Mouse (Mus musculus): ENCODE results near the gene 2700097O09Rik. TPM values are rescaled to one million over a fixed set of nuclear protein-coding genes. Genes with fewer than 3 reads are reported as not detected.

The 2700097O09Rik gene
- polyA plus RNA-seq, 2 experiments, result 28.3 to 31.1 TPM

- DNase-seq (ENCODE audit: low spot score) (no peak), ATAC-seq (ENCODE audit: low FRiP score, low read depth) (no peak)
- Histone ChIP-seq H3K27me3 (ENCODE audit: control insufficient read depth, insufficient read depth, low read length) (no peaks in the 10 kb centered on the region), H3K4me2 (replicated peaks; ENCODE audit: low read depth, low read length, severe bottlenecking) (no peak overlapping the region), H3K27ac (replicated peaks; ENCODE audit: low read depth, low read length) (no peak overlapping the region), H3K9me3 (ENCODE audit: control insufficient read depth, low read length) (no peaks in the 10 kb centered on the region), H3K9ac (ENCODE audit: low read depth, low read length, severe bottlenecking) (no peak overlapping the region), H3K36me3 (ENCODE audit: control insufficient read depth, insufficient read depth, low read length) (no peaks in the 10 kb centered on the region), H3K4me1 (ENCODE audit: control insufficient read depth, insufficient read depth, low read length) (no peaks in the 10 kb centered on the region), H3K4me3 (replicated peaks; ENCODE audit: low read length) (no peak overlapping the region)
- 84% methylated on average over 2 of the region's 2 CpGs for WGBS
- TF ChIP-seq POLR2A (IDR thresholded peaks at IDR 0.05; ENCODE audit: borderline replicate concordance, extremely low read depth, insufficient read depth, insufficient read length), result no peak
These were observed 56.6 kb downstream of the 2700097O09Rik start for GRCm38 (mm10) chr12:55023284-55023683.

- DNase-seq (ENCODE audit: low spot score) (no peak), ATAC-seq (ENCODE audit: low FRiP score, low read depth) (no peak)
- Histone ChIP-seq H3K9ac (ENCODE audit: low read depth, low read length, severe bottlenecking) (no peak overlapping the region), H3K36me3 (ENCODE audit: control insufficient read depth, insufficient read depth, low read length) (no peaks in the 10 kb centered on the region), H3K27me3 (ENCODE audit: control insufficient read depth, insufficient read depth, low read length) (no peaks in the 10 kb centered on the region), H3K9me3 (ENCODE audit: control insufficient read depth, low read length) (no peaks in the 10 kb centered on the region), H3K27ac (replicated peaks; ENCODE audit: low read depth, low read length) (no peak overlapping the region), H3K4me1 (ENCODE audit: control insufficient read depth, insufficient read depth, low read length) (0 out of 2 replicates have a peak, but pooled peaks cover 7% of the 10 kb centered on the region), H3K4me2 (replicated peaks; ENCODE audit: low read depth, low read length, severe bottlenecking) (no peak overlapping the region), H3K4me3 (replicated peaks; ENCODE audit: low read length) (no peak overlapping the region)
- TF ChIP-seq POLR2A (IDR thresholded peaks at IDR 0.05; ENCODE audit: borderline replicate concordance, extremely low read depth, insufficient read depth, insufficient read length), result no peak
- WGBS, result 68% methylated on average over 7 of the region's 7 CpGs
These were observed 60.5 kb downstream of the 2700097O09Rik start for GRCm38 (mm10) chr12:55019421-55019877.

GRCm38 (mm10) chr12:55017119-55017721 lies 62.7 kb downstream of the 2700097O09Rik start:
- Histone ChIP-seq H3K9me3 (ENCODE audit: control insufficient read depth, low read length) (no peaks in the 10 kb centered on the region), H3K4me2 (replicated peaks; ENCODE audit: low read depth, low read length, severe bottlenecking) (no peak overlapping the region), H3K9ac (ENCODE audit: low read depth, low read length, severe bottlenecking) (no peak overlapping the region), H3K4me3 (replicated peaks; ENCODE audit: low read length) (no peak overlapping the region), H3K4me1 (ENCODE audit: control insufficient read depth, insufficient read depth, low read length) (0 out of 2 replicates have a peak, but pooled peaks cover 7% of the 10 kb centered on the region), H3K27me3 (ENCODE audit: control insufficient read depth, insufficient read depth, low read length) (no peaks in the 10 kb centered on the region), H3K27ac (replicated peaks; ENCODE audit: low read depth, low read length) (no peak overlapping the region), H3K36me3 (ENCODE audit: control insufficient read depth, insufficient read depth, low read length) (no peaks in the 10 kb centered on the region)
- no peak for ATAC-seq (ENCODE audit: low FRiP score, low read depth)
- WGBS, result 21% methylated on average over 9 of the region's 9 CpGs
- no peak for DNase-seq (ENCODE audit: low spot score)
- no peak for TF ChIP-seq POLR2A (IDR thresholded peaks at IDR 0.05; ENCODE audit: borderline replicate concordance, extremely low read depth, insufficient read depth, insufficient read length)

- WGBS, result 53% methylated on average over 8 of the region's 8 CpGs
- no peak overlapping the region for H3K27ac ChIP-seq (replicated peaks; ENCODE audit: low read depth, low read length)
- no peak overlapping the region for H3K4me2 ChIP-seq (replicated peaks; ENCODE audit: low read depth, low read length, severe bottlenecking)
These were observed 63.4 kb downstream of the 2700097O09Rik start for GRCm38 (mm10) chr12:55016339-55017118.

GRCm38 (mm10) chr12:55015428-55015827 lies 64.5 kb downstream of the 2700097O09Rik start:
- no peak overlapping the region for H3K9ac ChIP-seq (ENCODE audit: low read depth, low read length, severe bottlenecking)
- ATAC-seq (ENCODE audit: low FRiP score, low read depth) (no peak), DNase-seq (ENCODE audit: low spot score) (no peak)
- H3K4me3 ChIP-seq (replicated peaks; ENCODE audit: low read length), result no peak overlapping the region
- no peak overlapping the region for H3K4me2 ChIP-seq (replicated peaks; ENCODE audit: low read depth, low read length, severe bottlenecking)
- no peak overlapping the region for H3K27ac ChIP-seq (replicated peaks; ENCODE audit: low read depth, low read length)
- H3K9me3 ChIP-seq (ENCODE audit: control insufficient read depth, low read length), result no peaks in the 10 kb centered on the region
- H3K4me1 ChIP-seq (ENCODE audit: control insufficient read depth, insufficient read depth, low read length), result 0 out of 2 replicates have a peak, but pooled peaks cover 7% of the 10 kb centered on the region
- no peaks in the 10 kb centered on the region for H3K36me3 ChIP-seq (ENCODE audit: control insufficient read depth, insufficient read depth, low read length)
- WGBS, result 15% methylated on average over 5 of the region's 5 CpGs
- no peaks in the 10 kb centered on the region for H3K27me3 ChIP-seq (ENCODE audit: control insufficient read depth, insufficient read depth, low read length)
- no peak for TF ChIP-seq POLR2A (IDR thresholded peaks at IDR 0.05; ENCODE audit: borderline replicate concordance, extremely low read depth, insufficient read depth, insufficient read length)

More at GRCm38 (mm10) chr12:55016339-55017118, 63.4 kb downstream of the 2700097O09Rik start:
- Histone ChIP-seq H3K4me1 (ENCODE audit: control insufficient read depth, insufficient read depth, low read length) (0 out of 2 replicates have a peak, but pooled peaks cover 7% of the 10 kb centered on the region), H3K9me3 (ENCODE audit: control insufficient read depth, low read length) (no peaks in the 10 kb centered on the region), H3K9ac (ENCODE audit: low read depth, low read length, severe bottlenecking) (no peak overlapping the region), H3K36me3 (ENCODE audit: control insufficient read depth, insufficient read depth, low read length) (no peaks in the 10 kb centered on the region), H3K27me3 (ENCODE audit: control insufficient read depth, insufficient read depth, low read length) (no peaks in the 10 kb centered on the region), H3K4me3 (replicated peaks; ENCODE audit: low read length) (no peak overlapping the region)
- no peak for TF ChIP-seq POLR2A (IDR thresholded peaks at IDR 0.05; ENCODE audit: borderline replicate concordance, extremely low read depth, insufficient read depth, insufficient read length)
- DNase-seq (ENCODE audit: low spot score), result no peak
- no peak for ATAC-seq (ENCODE audit: low FRiP score, low read depth)

Data from limb, embryonic 14.5 days (tissue).